ENCODE assay signal across 9 mouse cellular contexts in the genomic region with DNA sequence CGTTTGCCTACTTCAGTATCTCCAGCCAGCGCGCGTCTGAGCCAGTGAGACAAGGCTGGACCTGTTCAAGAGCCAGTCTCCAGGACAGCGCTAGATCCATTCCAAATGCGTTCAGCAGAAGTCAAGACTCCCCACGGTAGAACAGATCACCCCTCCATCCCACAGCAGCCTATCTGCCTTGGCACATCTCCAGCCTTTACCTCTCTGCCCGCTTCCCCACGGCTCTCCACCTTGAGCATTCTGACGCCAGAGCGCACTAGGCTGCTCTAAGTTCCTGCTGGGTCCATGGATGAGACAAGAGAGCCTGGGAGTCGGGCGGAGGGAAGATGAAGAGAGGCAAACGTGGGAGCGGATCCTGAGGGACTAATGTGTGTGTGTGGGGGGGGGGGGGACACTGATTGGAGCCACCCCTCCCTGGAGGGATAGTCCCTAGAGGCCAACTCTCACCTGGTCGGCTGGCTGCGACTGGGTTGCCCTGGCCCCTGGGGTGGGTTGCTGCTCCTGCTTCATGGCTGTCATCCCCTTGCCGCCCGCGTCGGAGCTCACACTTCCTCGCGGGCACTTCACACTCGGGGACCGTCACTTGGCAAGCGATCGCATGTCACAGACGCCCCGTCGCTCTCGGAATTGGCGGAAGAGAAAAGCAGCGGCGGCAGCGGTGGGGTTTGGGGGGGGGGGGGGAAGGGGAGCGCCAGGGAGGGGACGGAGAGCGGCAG. TPM values are rescaled to one million over a fixed set of nuclear protein-coding genes. Genes with fewer than 3 reads are reported as not detected.
DNase-seq lines count a peak whose midpoint lies in the region; ATAC-seq and TF ChIP-seq lines count a peak whose summit lies in the region.
"Had no signal": no experiment of that assay in that cellular context is flagged by ENCODE, and none has a peak within 500 bp of the region (broad histone marks: within the 10 kb centered on the region; RNA-seq: fewer than 3 reads in every experiment).

A gene (minus strand): TSS at position 635 of the 716 bp plus-strand sequence.

- H3K9me3 ChIP-seq in lung, embryonic 14.5 days (ENCODE audit: low read depth, low read length): no peaks in the 10 kb centered on the region
- H3K9me3 ChIP-seq in hindbrain, postnatal 0 days (ENCODE audit: low read length): no peaks in the 10 kb centered on the region
- no peaks in the 10 kb centered on the region for H3K9me3 ChIP-seq in stomach, embryonic 15.5 days

- H3K4me1 ChIP-seq in lung, embryonic 14.5 days (ENCODE audit: insufficient read depth): no peaks in the 10 kb centered on the region
- no peaks in the 10 kb centered on the region for H3K4me1 ChIP-seq in lung, adult 2 months (ENCODE audit: control insufficient read depth, insufficient read depth, low read length)
- no peaks in the 10 kb centered on the region for H3K4me1 ChIP-seq in hindbrain, postnatal 0 days (ENCODE audit: insufficient read depth, low read length)
- H3K4me1 ChIP-seq in stomach, embryonic 15.5 days: peaks cover 10% of the 10 kb centered on the region

- peak; percentile 31 for DNase-seq in lung, embryonic 14.5 days
- no peak for DNase-seq in lung, adult 2 months
- peak; percentile 29 for DNase-seq in embryo, embryonic 10 days (ENCODE audit: low spot score)
- peak; percentile 69 for DNase-seq in hindbrain, postnatal 0 days (ENCODE audit: low spot score)
- DNase-seq in Muller cell, postnatal 12 days (ENCODE audit: inconsistent ontology term): no peak
- DNase-seq in natural killer cell, adult 2 months (ENCODE audit: low spot score in 2 of 2): no peak

- TF ChIP-seq POLR2A in lung, adult 2 months (IDR thresholded peaks at IDR 0.05; ENCODE audit: borderline replicate concordance, extremely low read depth, low read depth, low read length): no peak

- peak; percentile 28; the same call in 1 of the 2 replicates for ATAC-seq in lung, embryonic 14.5 days (ENCODE audit: insufficient read depth)
- peak; percentile 57 for ATAC-seq in hindbrain, postnatal 0 days
- 0 out of 2 replicates have a peak, but pooled peaks have one; percentile 9 for ATAC-seq in megakaryocyte progenitor cell, adult 5-6 weeks (replicated peaks; ENCODE audit: poor library complexity)
- no peak for ATAC-seq in stomach, embryonic 15.5 days (ENCODE audit: insufficient read depth, low FRiP score, low read depth)

- TF ChIP-seq CTCF in lung, embryonic 14.5 days (IDR thresholded peaks at IDR 0.05; ENCODE audit: low read depth): no peak
- TF ChIP-seq CTCF in lung, adult 2 months (IDR thresholded peaks at IDR 0.05; ENCODE audit: insufficient read depth, low read length): no peak
- no peak for TF ChIP-seq CTCF in hindbrain, postnatal 0 days (IDR thresholded peaks at IDR 0.05; ENCODE audit: low read depth)

- H3K9ac ChIP-seq in lung, embryonic 14.5 days: no peak within 1 kb of the TSS
- H3K9ac ChIP-seq in hindbrain, postnatal 0 days (replicated peaks; ENCODE audit: low read length): peak within 1 kb of the TSS; percentile 71
- H3K9ac ChIP-seq in stomach, embryonic 15.5 days: no peak within 1 kb of the TSS

- H3K27me3 ChIP-seq in lung, embryonic 14.5 days (ENCODE audit: insufficient read depth, low read length): peaks cover 44% of the 10 kb centered on the region
- H3K27me3 ChIP-seq in hindbrain, postnatal 0 days (ENCODE audit: insufficient read depth, low read length): no peaks in the 10 kb centered on the region
- peaks cover 31% of the 10 kb centered on the region for H3K27me3 ChIP-seq in stomach, embryonic 15.5 days (replicated peaks)

- no peaks in the 10 kb centered on the region for H3K36me3 ChIP-seq in lung, embryonic 14.5 days (ENCODE audit: insufficient read depth)
- no peaks in the 10 kb centered on the region for H3K36me3 ChIP-seq in hindbrain, postnatal 0 days (ENCODE audit: insufficient read depth, low read length)
- no peaks in the 10 kb centered on the region for H3K36me3 ChIP-seq in stomach, embryonic 15.5 days

- H3K27ac ChIP-seq in lung, embryonic 14.5 days (ENCODE audit: low read depth): no peak within 1 kb of the TSS
- peak within 1 kb of the TSS; percentile 84 for H3K27ac ChIP-seq in hindbrain, postnatal 0 days
- no peak within 1 kb of the TSS for H3K27ac ChIP-seq in stomach, embryonic 15.5 days

- peak within 1 kb of the TSS; percentile 36 for H3K4me3 ChIP-seq in lung, embryonic 14.5 days (ENCODE audit: low read depth, low read length)
- no peak within 1 kb of the TSS for H3K4me3 ChIP-seq in lung, adult 2 months (replicated peaks; ENCODE audit: extremely low read depth, low read depth, low read length)
- peak within 1 kb of the TSS; percentile 66 for H3K4me3 ChIP-seq in hindbrain, postnatal 0 days (ENCODE audit: low read length)
- peak within 1 kb of the TSS; percentile 43 for H3K4me3 ChIP-seq in stomach, embryonic 15.5 days (replicated peaks)
- H3K4me3 ChIP-seq: megakaryocyte, embryonic 14.5 days had no signal

- under 1% methylated on average over 34 of the region's 38 CpGs for WGBS in lung, embryonic 14.5 days
- 2% methylated on average over 37 of the region's 38 CpGs for WGBS in lung, adult 2 months
- WGBS in hindbrain, postnatal 0 days: 2% methylated on average over 32 of the region's 38 CpGs
- 1% methylated on average over 33 of the region's 38 CpGs for WGBS in stomach, embryonic 15.5 days

- H3K4me2 ChIP-seq in lung, embryonic 14.5 days: peak within 1 kb of the TSS; percentile 67
- peak within 1 kb of the TSS; percentile 70 for H3K4me2 ChIP-seq in hindbrain, postnatal 0 days (ENCODE audit: low read depth, low read length)
- peak within 1 kb of the TSS; percentile 86 for H3K4me2 ChIP-seq in stomach, embryonic 15.5 days

RNA-seq across cellular contexts. Expression of the gene that starts here (rescaled TPM):
- not detected in 2 replicates for polyA plus RNA-seq in lung, embryonic 14.5 days (2014; fragmentation: Nextera tagmentation; extraction: Ambion mirVana)
- polyA plus RNA-seq in lung, adult 2 months (2012; rRNA removed): not detected in 2 replicates
- total RNA-seq in hindbrain, postnatal 0 days (2014; rRNA removed): 43.6 and 45.1 TPM in 2 replicates
- 22.9 and 23.3 TPM in 2 replicates for polyA plus RNA-seq in hindbrain, postnatal 0 days (2015; fragmentation: Nextera tagmentation; extraction: Ambion mirVana)
- total RNA-seq in megakaryocyte progenitor cell, adult 5-6 weeks (2015): not detected in 2 replicates
- not detected in 2 replicates for total RNA-seq in megakaryocyte progenitor cell, adult 5-6 weeks (2017)
- 0.50 and 0.98 TPM in 2 replicates for polyA plus RNA-seq in stomach, embryonic 15.5 days (2015; fragmentation: Nextera tagmentation; extraction: Ambion mirVana)

Comparison
In these comparisons a context has a peak if more than half of its experiments do, and no peak if none do; other contexts are left out.
1. RNA of the gene that starts here (total RNA-seq): 43.6 to 45.1 TPM in hindbrain, postnatal 0 days; not detected in megakaryocyte progenitor cell, adult 5-6 weeks; every median in the first group is over 10 times any median in the second.
2. RNA of the gene that starts here (polyA plus RNA-seq): 22.9 to 23.3 TPM in hindbrain, postnatal 0 days; 0.50 to 0.98 TPM in stomach, embryonic 15.5 days, not detected in lung, embryonic 14.5 days and not detected in lung, adult 2 months; every median in the first group is over 10 times any median in the second.
3. Peak in DNase-seq, ATAC-seq, H3K4me3 ChIP-seq and H3K4me2 ChIP-seq in lung, embryonic 14.5 days; RNA of the gene not detected or under 1 TPM.
4. Peak in ATAC-seq in megakaryocyte progenitor cell, adult 5-6 weeks; RNA of the gene not detected or under 1 TPM.
5. DNase-seq: peak in embryo, embryonic 10 days (single experiment) and hindbrain, postnatal 0 days (single experiment); none in lung, adult 2 months (single experiment), Muller cell, postnatal 12 days (single experiment) and natural killer cell, adult 2 months (0 of 2).
6. Peak in every context shown above with its lines, with median percentiles within 50 percentile points of each other: H3K4me2 ChIP-seq.